Comparison of ENCODE assay signal across 28 mouse cellular contexts in genomic region chr5:135678481-135678880, GRCm38 (mm10). TPM values are rescaled to one million over a fixed set of nuclear protein-coding genes. Genes with fewer than 3 reads are reported as not detected.
A peak's percentile ranks its signal among the peaks of the same experiment; 100 is the strongest.
DNase-seq lines count a peak whose midpoint lies in the region; ATAC-seq and TF ChIP-seq lines count a peak whose summit lies in the region.
"Had no signal": no experiment of that assay in that cellular context is flagged by ENCODE, and none has a peak within 500 bp of the region (broad histone marks: within the 10 kb centered on the region; RNA-seq: fewer than 3 reads in every experiment).

No protein-coding gene starts in this region.

- H3K4me3 ChIP-seq in kidney, adult 2 months (ENCODE audit: insufficient read depth, low read depth, low read length), result no peak overlapping the region
- no peak overlapping the region for H3K4me3 ChIP-seq in liver, postnatal 0 days (ENCODE audit: low read depth, low read length)
- no peak overlapping the region for H3K4me3 ChIP-seq in liver, embryonic 12.5 days
- H3K4me3 ChIP-seq: embryonic facial prominence, embryonic 10.5 days; embryonic facial prominence, embryonic 13.5 days; erythroblast, embryonic 14.5 days; forebrain, embryonic 12.5 days; forebrain, embryonic 15.5 days; heart, embryonic 12.5 days; heart, embryonic 15.5 days; hindbrain, embryonic 10.5 days; hindbrain, embryonic 13.5 days had no signal

- no peak for TF ChIP-seq POLR2A in kidney, adult 2 months (IDR thresholded peaks at IDR 0.05; ENCODE audit: low read depth, low read length)

- no peaks in the 10 kb centered on the region for H3K9me3 ChIP-seq in liver, postnatal 0 days (ENCODE audit: low read length)
- H3K9me3 ChIP-seq in liver, embryonic 12.5 days (replicated peaks), result no peaks in the 10 kb centered on the region
- H3K9me3 ChIP-seq: embryonic facial prominence, embryonic 10.5 days; embryonic facial prominence, embryonic 13.5 days; forebrain, embryonic 12.5 days; forebrain, embryonic 15.5 days; heart, embryonic 12.5 days; heart, embryonic 15.5 days; hindbrain, embryonic 13.5 days had no signal

- no peak overlapping the region for H3K9ac ChIP-seq in liver, postnatal 0 days (replicated peaks)
- H3K9ac ChIP-seq in liver, embryonic 12.5 days, result no peak overlapping the region
- H3K9ac ChIP-seq: embryonic facial prominence, embryonic 13.5 days; forebrain, embryonic 12.5 days; forebrain, embryonic 15.5 days; heart, embryonic 12.5 days; heart, embryonic 15.5 days; hindbrain, embryonic 13.5 days had no signal

- no peak; the same call in 1 of the 2 replicates for TF ChIP-seq EP300 in liver, postnatal 0 days (IDR thresholded peaks at IDR 0.05; ENCODE audit: low read depth)

- peak; percentile 71 for DNase-seq in kidney, adult 2 months
- DNase-seq in kidney, postnatal 14 days, result no peak
- DNase-seq in liver, postnatal 0 days, result no peak
- DNase-seq in adrenal gland, postnatal 10 days, result peak; percentile 61
- DNase-seq in adrenal gland, postnatal 25 days, result peak; percentile 39
- DNase-seq in right cerebral cortex, postnatal 14 days, result no peak
- DNase-seq in cerebellum, postnatal 36 days, result no peak
- DNase-seq: cerebellum, adult 11 months; cerebellum, adult 2 months; cerebellum, adult 9-11 months; cerebellum, postnatal 25 days; embryo, embryonic 11 days; gastrocnemius, postnatal 25 days; heart, adult 18-20 months; heart, postnatal 10 days; heart, postnatal 36 days had no signal

- H3K27me3 ChIP-seq in kidney, adult 2 months (replicated peaks; ENCODE audit: control insufficient read depth, insufficient read depth, low read length), result no peaks in the 10 kb centered on the region
- no peaks in the 10 kb centered on the region for H3K27me3 ChIP-seq in liver, postnatal 0 days (ENCODE audit: insufficient read depth, low read length)
- H3K27me3 ChIP-seq in liver, embryonic 12.5 days (replicated peaks), result peaks cover 9% of the 10 kb centered on the region; the same call in 1 of the 2 replicates
- H3K27me3 ChIP-seq: embryonic facial prominence, embryonic 13.5 days; forebrain, embryonic 12.5 days; forebrain, embryonic 15.5 days; hindbrain, embryonic 13.5 days had no signal

- ATAC-seq in liver, postnatal 0 days, result peak; percentile 3; the same call in 1 of the 2 replicates
- ATAC-seq in liver, embryonic 12.5 days, result no peak
- ATAC-seq: CD4-positive, CD25-positive, alpha-beta regulatory T cell, adult 4 months; forebrain, embryonic 15.5 days; hindbrain, embryonic 16.5 days had no signal

- no peak for TF ChIP-seq CTCF in kidney, adult 2 months (conservative IDR thresholded peaks at IDR 0.05; ENCODE audit: insufficient read depth, insufficient read length, low read depth, low read length)
- no peak for TF ChIP-seq CTCF in liver, postnatal 0 days (IDR thresholded peaks at IDR 0.05; ENCODE audit: low read depth)

- no peaks in the 10 kb centered on the region for H3K36me3 ChIP-seq in kidney, adult 2 months (ENCODE audit: control insufficient read depth, insufficient read depth, low read length)
- H3K36me3 ChIP-seq in liver, postnatal 0 days (replicated peaks; ENCODE audit: insufficient read depth, low read length), result no peaks in the 10 kb centered on the region
- H3K36me3 ChIP-seq in liver, embryonic 12.5 days, result no peaks in the 10 kb centered on the region
- H3K36me3 ChIP-seq: embryonic facial prominence, embryonic 10.5 days; embryonic facial prominence, embryonic 13.5 days; forebrain, embryonic 12.5 days; forebrain, embryonic 15.5 days; heart, embryonic 12.5 days; heart, embryonic 15.5 days; hindbrain, embryonic 10.5 days; hindbrain, embryonic 13.5 days had no signal

- H3K4me1 ChIP-seq in kidney, adult 2 months (ENCODE audit: control insufficient read depth, insufficient read depth, low read length), result peaks cover 16% of the 10 kb centered on the region; the same call in 1 of the 2 replicates
- H3K4me1 ChIP-seq in liver, postnatal 0 days (ENCODE audit: insufficient read depth), result peaks cover 14% of the 10 kb centered on the region
- H3K4me1 ChIP-seq in liver, embryonic 12.5 days, result peaks cover 20% of the 10 kb centered on the region; the same call in 1 of the 2 replicates

- WGBS in kidney, adult 2 months, result 76% methylated on average over 6 of the region's 6 CpGs
- WGBS in liver, postnatal 0 days (ENCODE audit: insufficient replicate concordance), result 67% methylated on average over 6 of the region's 6 CpGs
- 76% methylated on average over 6 of the region's 6 CpGs for WGBS in liver, embryonic 12.5 days (ENCODE audit: insufficient replicate concordance)

- no peak overlapping the region for H3K4me2 ChIP-seq in liver, postnatal 0 days (ENCODE audit: low read depth, low read length)
- no peak overlapping the region for H3K4me2 ChIP-seq in liver, embryonic 12.5 days
- H3K4me2 ChIP-seq: embryonic facial prominence, embryonic 13.5 days; forebrain, embryonic 12.5 days; forebrain, embryonic 15.5 days; heart, embryonic 12.5 days; heart, embryonic 15.5 days; hindbrain, embryonic 13.5 days had no signal

- no peak overlapping the region for H3K27ac ChIP-seq in kidney, adult 2 months (ENCODE audit: insufficient read depth, low read depth, low read length)
- H3K27ac ChIP-seq in liver, postnatal 0 days (ENCODE audit: low read depth), result peak overlapping the region; percentile 66
- no peak overlapping the region for H3K27ac ChIP-seq in liver, embryonic 12.5 days
- H3K27ac ChIP-seq: embryonic facial prominence, embryonic 10.5 days; embryonic facial prominence, embryonic 13.5 days; forebrain, embryonic 12.5 days; forebrain, embryonic 15.5 days; heart, embryonic 15.5 days; hindbrain, embryonic 10.5 days; hindbrain, embryonic 13.5 days had no signal

RNA-seq across cellular contexts. Expression of gene Por, which starts 8.6 kb away (rescaled TPM):
- polyA plus RNA-seq in kidney, adult 2 months (2012; rRNA removed), result 361 and 405 TPM in 2 replicates
- 302 and 303 TPM in 2 replicates for polyA plus RNA-seq in liver, postnatal 0 days (2015; fragmentation: Nextera tagmentation; extraction: Ambion mirVana)
- 34.7 and 36.6 TPM in 2 replicates for polyA plus RNA-seq in liver, embryonic 12.5 days (2016; fragmentation: Nextera tagmentation; extraction: Ambion mirVana)
- total RNA-seq in adrenal gland, postnatal 10 days (2021), result 100 to 1,000 TPM; 175 to 226 TPM
- total RNA-seq in adrenal gland, postnatal 25 days (2021), result 258 and 276 TPM in 2 replicates

RNA-seq across cellular contexts. Expression of gene Rhbdd2, which starts 46.1 kb away (rescaled TPM):
- polyA plus RNA-seq in kidney, adult 2 months (2012; rRNA removed), result 50.9 and 56.5 TPM in 2 replicates
- 22.6 and 28.3 TPM in 2 replicates for polyA plus RNA-seq in liver, postnatal 0 days (2015; fragmentation: Nextera tagmentation; extraction: Ambion mirVana)
- polyA plus RNA-seq in liver, embryonic 12.5 days (2016; fragmentation: Nextera tagmentation; extraction: Ambion mirVana), result 15.8 and 17.3 TPM in 2 replicates
- 10 to 100 TPM; 35.2 to 39.1 TPM for total RNA-seq in adrenal gland, postnatal 10 days (2021)
- 33.6 and 51.6 TPM in 2 replicates for total RNA-seq in adrenal gland, postnatal 25 days (2021)

Comparison
In these comparisons a context has a peak if more than half of its experiments do, and no peak if none do; other contexts are left out.
1. DNase-seq: peak in kidney, adult 2 months (single experiment), adrenal gland, postnatal 10 days (single experiment) and adrenal gland, postnatal 25 days (single experiment); none in kidney, postnatal 14 days (single experiment), liver, postnatal 0 days (single experiment), right cerebral cortex, postnatal 14 days (single experiment) and cerebellum, postnatal 36 days (0 of 2).